Mouse (Mus musculus) kidney, adult 2 months (tissue): ENCODE results near the gene Adnp.

Experiments used
- CTCF ChIP-seq: fragments of 200-500 bp; conservative IDR thresholded peaks from 2 replicates; pipeline ENCODE4 v1.5.1; 2011; ENCODE audit warnings: low read depth, mild to moderate bottlenecking, control low read depth, low read length, moderate library complexity, mixed read lengths; ENCODE audit not compliant: insufficient read depth, insufficient read length
- POLR2A ChIP-seq: fragments of 200-500 bp; IDR thresholded peaks from one replicate; pipeline ENCODE4 v1.6.1; 2011; ENCODE audit warnings: low read depth, low read length, control low read depth

DNA sequence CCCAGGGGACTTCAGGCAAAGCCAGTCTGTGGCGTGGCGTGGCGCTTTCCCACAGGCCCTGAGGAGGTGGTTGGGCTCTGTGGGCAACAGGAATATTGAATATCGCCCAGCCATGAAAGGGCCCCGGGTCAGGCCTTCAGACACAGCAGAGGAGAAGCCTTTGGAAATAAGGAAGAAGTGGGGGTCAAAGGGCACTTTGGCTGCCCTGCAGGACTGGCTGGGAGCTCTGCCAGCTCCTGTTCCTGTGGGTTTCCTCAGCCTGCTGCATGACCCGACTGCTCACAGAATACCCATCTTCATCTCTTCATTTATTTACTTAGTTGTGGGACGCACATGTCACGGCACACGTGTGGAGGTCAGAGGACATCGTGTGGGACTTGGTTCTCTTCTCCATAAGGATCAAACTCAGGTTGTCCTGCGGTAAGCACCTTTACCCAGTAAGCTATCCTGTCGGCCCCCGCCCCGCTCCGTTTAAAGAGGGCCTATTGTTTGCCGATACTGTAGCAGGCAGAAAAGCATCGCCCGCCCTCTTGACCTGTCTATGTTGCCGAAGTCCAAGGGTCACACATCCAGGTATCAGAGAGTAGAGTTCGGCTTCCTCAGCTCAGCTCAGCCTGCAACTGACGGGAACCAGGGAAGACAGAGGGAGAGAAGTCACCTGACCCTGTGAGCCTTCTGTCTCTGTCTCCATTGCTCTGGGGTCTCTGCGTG lies 59.0 kb downstream of the Adnp start:
- no peak for TF ChIP-seq CTCF
- no peak for TF ChIP-seq POLR2A
